Mouse (Mus musculus): ENCODE results near the gene Faah.

Gene Faah

GRCm38 (mm10) chr4:116017902-116018746, at the start of gene Faah:
Gene Faah, minus strand, starts transcription at chr4:116017926.
- in situ Hi-C loops (cut with MboI; ENCODE audit: low pct_unique_long_range_greater_than_20kb in 1 of 2, low sequenced_read_pairs in 2 of 2, unreplicated experiment in 1 of 2): no loop called here

- in situ Hi-C loops (cut with MboI; ENCODE audit: low pct_unique_long_range_greater_than_20kb in 1 of 2, low sequenced_read_pairs in 2 of 2, unreplicated experiment in 1 of 2): no loop called here
These were observed 46.1 kb upstream of the Faah start for GRCm38 (mm10) chr4:116063855-116064254.

GRCm38 (mm10) chr4:116059012-116059726, 41.4 kb upstream of the Faah start:
- in situ Hi-C loops (cut with MboI; ENCODE audit: low pct_unique_long_range_greater_than_20kb in 1 of 2, low sequenced_read_pairs in 2 of 2, unreplicated experiment in 1 of 2): no loop called here

- in situ Hi-C loops (cut with MboI; ENCODE audit: low pct_unique_long_range_greater_than_20kb in 1 of 2, low sequenced_read_pairs in 2 of 2, unreplicated experiment in 1 of 2): no loop called here
These were observed 39.8 kb upstream of the Faah start for GRCm38 (mm10) chr4:116057559-116057958.

- in situ Hi-C loops (cut with MboI; ENCODE audit: low pct_unique_long_range_greater_than_20kb in 1 of 2, low sequenced_read_pairs in 2 of 2, unreplicated experiment in 1 of 2): no loop called here
These were observed 35.8 kb upstream of the Faah start, which contains the start of gene Nsun4 for GRCm38 (mm10) chr4:116053399-116053961. Gene Nsun4, minus strand, starts transcription at chr4:116053876.

GRCm38 (mm10) chr4:116052526-116053293, 35.0 kb upstream of the Faah start:
- in situ Hi-C loops (cut with MboI; ENCODE audit: low pct_unique_long_range_greater_than_20kb in 1 of 2, low sequenced_read_pairs in 2 of 2, unreplicated experiment in 1 of 2): no loop called here

GRCm38 (mm10) chr4:116049211-116049610, 31.5 kb upstream of the Faah start:
- in situ Hi-C loops (cut with MboI; ENCODE audit: low pct_unique_long_range_greater_than_20kb in 1 of 2, low sequenced_read_pairs in 2 of 2, unreplicated experiment in 1 of 2): no loop called here

- in situ Hi-C loops (cut with MboI; ENCODE audit: low pct_unique_long_range_greater_than_20kb in 1 of 2, low sequenced_read_pairs in 2 of 2, unreplicated experiment in 1 of 2): no loop called here
These were observed 30.6 kb upstream of the Faah start for GRCm38 (mm10) chr4:116048130-116048920.

GRCm38 (mm10) chr4:116047681-116048080, 30.0 kb upstream of the Faah start:
- in situ Hi-C loops (cut with MboI; ENCODE audit: low pct_unique_long_range_greater_than_20kb in 1 of 2, low sequenced_read_pairs in 2 of 2, unreplicated experiment in 1 of 2): no loop called here

GRCm38 (mm10) chr4:116046604-116047003, 28.9 kb upstream of the Faah start:
- in situ Hi-C loops (cut with MboI; ENCODE audit: low pct_unique_long_range_greater_than_20kb in 1 of 2, low sequenced_read_pairs in 2 of 2, unreplicated experiment in 1 of 2): no loop called here

- in situ Hi-C loops (cut with MboI; ENCODE audit: low pct_unique_long_range_greater_than_20kb in 1 of 2, low sequenced_read_pairs in 2 of 2, unreplicated experiment in 1 of 2): no loop called here
These were observed 24.5 kb upstream of the Faah start for GRCm38 (mm10) chr4:116042186-116042585.

GRCm38 (mm10) chr4:116040466-116040865, 22.7 kb upstream of the Faah start:
- in situ Hi-C loops (cut with MboI; ENCODE audit: low pct_unique_long_range_greater_than_20kb in 1 of 2, low sequenced_read_pairs in 2 of 2, unreplicated experiment in 1 of 2): no loop called here

GRCm38 (mm10) chr4:116033374-116033773, 15.6 kb upstream of the Faah start:
- in situ Hi-C loops (cut with MboI; ENCODE audit: low pct_unique_long_range_greater_than_20kb in 1 of 2, low sequenced_read_pairs in 2 of 2, unreplicated experiment in 1 of 2): no loop called here

GRCm38 (mm10) chr4:116032906-116033305, 15.2 kb upstream of the Faah start:
- in situ Hi-C loops (cut with MboI; ENCODE audit: low pct_unique_long_range_greater_than_20kb in 1 of 2, low sequenced_read_pairs in 2 of 2, unreplicated experiment in 1 of 2): no loop called here

GRCm38 (mm10) chr4:116017300-116017901, 325 bp downstream of the Faah start:
- in situ Hi-C loops (cut with MboI; ENCODE audit: low pct_unique_long_range_greater_than_20kb in 1 of 2, low sequenced_read_pairs in 2 of 2, unreplicated experiment in 1 of 2): no loop called here

GRCm38 (mm10) chr4:116016862-116017299, 845 bp downstream of the Faah start:
- in situ Hi-C loops (cut with MboI; ENCODE audit: low pct_unique_long_range_greater_than_20kb in 1 of 2, low sequenced_read_pairs in 2 of 2, unreplicated experiment in 1 of 2): no loop called here

GRCm38 (mm10) chr4:116016396-116016795, 1.3 kb downstream of the Faah start:
- in situ Hi-C loops (cut with MboI; ENCODE audit: low pct_unique_long_range_greater_than_20kb in 1 of 2, low sequenced_read_pairs in 2 of 2, unreplicated experiment in 1 of 2): no loop called here
